Mouse (Mus musculus) intestine, postnatal 0 days (tissue): ENCODE measurements at regions not wholly inside any gene's neighbourhood (a gene's known extent, or its start where the extent isn't known, plus 50 kb on each side); places are given as distances from the start of the nearest gene placed in this dataset.

ENCODE experiments used
- ATAC-seq: fragments of 200-750 bp; cut with Nextera tagmentation; 2 replicates; pipeline ENCODE4 v1.8.0; 2017; ENCODE audit warnings: mild to moderate bottlenecking, moderate TSS enrichment, moderate library complexity
- H3K27ac ChIP-seq: fragments of 300-500 bp; sonication (generic); 2 replicates; pipeline ENCODE4 v1.5.1; 2014; ENCODE audit warnings: mild to moderate bottlenecking, low read depth, low read length, moderate library complexity
- H3K27me3 ChIP-seq: fragments of 300-500 bp; sonication (generic); replicated peaks from 2 replicates; pipeline ENCODE4 v1.6.1; 2014; ENCODE audit warnings: low read length, mixed read lengths; ENCODE audit not compliant: control insufficient read depth, insufficient read depth
- H3K36me3 ChIP-seq: fragments of 300-500 bp; sonication (generic); 2 replicates; pipeline ENCODE4 v1.6.1; 2014; ENCODE audit warnings: mild to moderate bottlenecking, moderate library complexity; ENCODE audit not compliant: control insufficient read depth, insufficient read depth
- H3K4me1 ChIP-seq: fragments of 300-500 bp; sonication (generic); replicated peaks from 2 replicates; pipeline ENCODE4 v1.6.1; 2014; ENCODE audit warnings: antibody characterized with exemption, low read length, mixed read lengths; ENCODE audit not compliant: control insufficient read depth, insufficient read depth
- H3K4me2 ChIP-seq: fragments of 300-500 bp; sonication (generic); replicated peaks from 2 replicates; pipeline ENCODE4 v1.6.1; 2014; ENCODE audit warnings: low read depth, mild to moderate bottlenecking, moderate library complexity
- H3K4me3 ChIP-seq: fragments of 300-500 bp; sonication (generic); 2 replicates; pipeline ENCODE4 v1.5.1; 2014; ENCODE audit warnings: low read depth, low read length
- H3K9ac ChIP-seq: fragments of 300-500 bp; sonication (generic); 2 replicates; pipeline ENCODE4 v1.6.1; 2014; ENCODE audit warnings: mild to moderate bottlenecking, low read depth, low read length
- H3K9me3 ChIP-seq: fragments of 300-500 bp; sonication (generic); 2 replicates; pipeline ENCODE4 v1.6.1; 2016; ENCODE audit warnings: mixed run types; ENCODE audit not compliant: control insufficient read depth
- CTCF ChIP-seq: sonication (generic); IDR thresholded peaks from 2 replicates; pipeline ENCODE4 v1.5.1; 2016; ENCODE audit warnings: low read depth, mild to moderate bottlenecking, control low read depth, antibody characterized with exemption, moderate library complexity
- WGBS: fragments of 180-500 bp; shearing (Covaris S2); extraction: QIAGEN DNeasy Blood & Tissue Kit; methylation state at CpG from one replicate; pipeline ENCODE4 v1.1.7; 2014; 5-methylcytosine and 5-hydroxymethylcytosine counted together

GRCm38 (mm10) chr3:15126736-15127135, 205.4 kb downstream of the Gm9733 start:
- H3K36me3 ChIP-seq = no peaks in the 10 kb centered on the region
- 65% methylated on average over 4 of the region's 4 CpGs for WGBS
- H3K9me3 ChIP-seq = no peaks in the 10 kb centered on the region
- no peak overlapping the region for H3K4me2 ChIP-seq
- no peak for ATAC-seq
- H3K27ac ChIP-seq = no peak overlapping the region
- H3K27me3 ChIP-seq = no peaks in the 10 kb centered on the region
- H3K4me1 ChIP-seq = no peaks in the 10 kb centered on the region
- H3K9ac ChIP-seq = no peak overlapping the region
- no peak overlapping the region for H3K4me3 ChIP-seq
- no peak for TF ChIP-seq CTCF

GRCm38 (mm10) chr3:15128370-15128769, 203.7 kb downstream of the Gm9733 start:
- Histone ChIP-seq H3K27ac (no peak overlapping the region), H3K4me1 (no peaks in the 10 kb centered on the region), H3K4me2 (no peak overlapping the region), H3K9ac (no peak overlapping the region), H3K9me3 (no peaks in the 10 kb centered on the region), H3K36me3 (no peaks in the 10 kb centered on the region), H3K27me3 (no peaks in the 10 kb centered on the region), H3K4me3 (no peak overlapping the region)
- ATAC-seq = no peak
- no peak for TF ChIP-seq CTCF

- Histone ChIP-seq H3K4me2 (no peak overlapping the region), H3K9ac (no peak overlapping the region), H3K27me3 (no peaks in the 10 kb centered on the region), H3K9me3 (no peaks in the 10 kb centered on the region), H3K4me1 (no peaks in the 10 kb centered on the region), H3K27ac (no peak overlapping the region), H3K36me3 (no peaks in the 10 kb centered on the region), H3K4me3 (no peak overlapping the region)
- WGBS = 73% methylated on average over 3 of the region's 3 CpGs
- ATAC-seq = no peak
- no peak for TF ChIP-seq CTCF
These were observed 203.1 kb downstream of the Gm9733 start for GRCm38 (mm10) chr3:15128960-15129359.

- ATAC-seq = no peak
- Histone ChIP-seq H3K27ac (no peak overlapping the region), H3K4me2 (no peak overlapping the region), H3K4me1 (no peaks in the 10 kb centered on the region), H3K4me3 (no peak overlapping the region), H3K9me3 (no peaks in the 10 kb centered on the region), H3K27me3 (no peaks in the 10 kb centered on the region), H3K9ac (no peak overlapping the region), H3K36me3 (no peaks in the 10 kb centered on the region)
- TF ChIP-seq CTCF = no peak
- 91% methylated on average over 8 of the region's 9 CpGs for WGBS
These were observed 202.3 kb downstream of the Gm9733 start for GRCm38 (mm10) chr3:15129729-15130369.

- H3K4me2 ChIP-seq = no peak overlapping the region
- no peak overlapping the region for H3K4me3 ChIP-seq
- H3K27ac ChIP-seq = no peak overlapping the region
- no peaks in the 10 kb centered on the region for H3K9me3 ChIP-seq
- 26% methylated on average over 5 of the region's 5 CpGs for WGBS
- H3K9ac ChIP-seq = no peak overlapping the region
- no peaks in the 10 kb centered on the region for H3K27me3 ChIP-seq
- no peaks in the 10 kb centered on the region for H3K36me3 ChIP-seq
- no peak for ATAC-seq
- no peak for TF ChIP-seq CTCF
- no peaks in the 10 kb centered on the region for H3K4me1 ChIP-seq
These were observed 200.0 kb downstream of the Gm9733 start for GRCm38 (mm10) chr3:15132136-15132535.

GRCm38 (mm10) chr3:15139550-15139949, 192.6 kb downstream of the Gm9733 start:
- no peak overlapping the region for H3K4me2 ChIP-seq
- no peak overlapping the region for H3K27ac ChIP-seq
- no peak overlapping the region for H3K9ac ChIP-seq
- no peaks in the 10 kb centered on the region for H3K27me3 ChIP-seq
- TF ChIP-seq CTCF = no peak
- no peak overlapping the region for H3K4me3 ChIP-seq
- no peaks in the 10 kb centered on the region for H3K36me3 ChIP-seq
- WGBS = 80% methylated on average over 1 of the region's 1 CpGs
- no peaks in the 10 kb centered on the region for H3K4me1 ChIP-seq
- H3K9me3 ChIP-seq = no peaks in the 10 kb centered on the region
- no peak for ATAC-seq

- WGBS = 63% methylated on average over 1 of the region's 1 CpGs
These were observed 178.4 kb downstream of the Gm9733 start for GRCm38 (mm10) chr3:15153710-15154109.

More at GRCm38 (mm10) chr3:15153710-15154109, 178.4 kb downstream of the Gm9733 start:
- no peak for ATAC-seq
- Histone ChIP-seq H3K4me1 (no peaks in the 10 kb centered on the region), H3K9ac (no peak overlapping the region), H3K9me3 (no peaks in the 10 kb centered on the region), H3K4me2 (no peak overlapping the region), H3K36me3 (no peaks in the 10 kb centered on the region), H3K27ac (no peak overlapping the region), H3K4me3 (no peak overlapping the region), H3K27me3 (no peaks in the 10 kb centered on the region)
- no peak for TF ChIP-seq CTCF
